Mouse (Mus musculus) cerebellum, postnatal 14 days (tissue): ENCODE measurements at regions not wholly inside any gene's neighbourhood (a gene's known extent, or its start where the extent isn't known, plus 50 kb on each side); places are given as distances from the start of the nearest gene placed in this dataset.

Experiments
- DNase-seq, 2 experiments: peaks; one replicate each; pipeline ENCODE4 v3.0.0; 2021; ENCODE audit warnings: mixed read lengths in 2 of 2

DNA sequence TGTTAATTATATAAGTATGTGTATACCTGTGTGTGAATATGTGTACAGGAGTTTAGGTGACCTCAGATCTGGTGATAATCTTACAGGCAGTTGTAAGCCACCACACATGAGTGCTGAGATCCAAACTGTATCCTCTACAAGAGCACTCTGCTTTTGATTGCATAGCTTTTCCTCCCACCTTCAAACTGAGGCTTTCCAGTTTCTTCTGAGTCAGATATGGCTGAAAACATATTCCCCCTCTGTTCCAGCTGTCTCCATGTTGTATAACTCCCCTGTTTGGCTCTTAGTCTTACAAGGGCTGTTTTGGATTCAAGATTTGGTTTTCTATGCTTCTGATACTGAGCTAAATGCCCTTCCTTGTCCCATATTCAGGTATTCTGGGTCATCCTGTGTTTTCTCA, 232.7 kb downstream of the Sis start:
- no peak for DNase-seq

DNA sequence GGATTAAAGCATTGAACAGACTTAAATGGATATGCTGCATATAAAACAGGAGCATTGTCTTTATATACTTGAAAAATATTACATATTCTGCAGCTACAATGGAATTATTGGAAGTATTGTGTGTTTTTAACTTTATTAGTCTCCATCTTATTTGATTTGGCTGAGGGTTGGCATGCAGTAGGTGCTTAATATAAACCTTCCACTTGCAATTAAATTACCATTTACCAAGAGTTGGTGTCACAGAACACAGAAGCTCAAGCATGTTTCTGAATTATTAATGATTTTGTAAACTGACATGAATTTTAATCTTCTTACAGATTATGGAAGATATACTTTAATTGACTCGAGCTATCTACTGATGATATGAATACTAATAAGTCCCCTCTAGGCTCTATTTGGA, 240.3 kb downstream of the Sis start:
- no peak for DNase-seq

DNA sequence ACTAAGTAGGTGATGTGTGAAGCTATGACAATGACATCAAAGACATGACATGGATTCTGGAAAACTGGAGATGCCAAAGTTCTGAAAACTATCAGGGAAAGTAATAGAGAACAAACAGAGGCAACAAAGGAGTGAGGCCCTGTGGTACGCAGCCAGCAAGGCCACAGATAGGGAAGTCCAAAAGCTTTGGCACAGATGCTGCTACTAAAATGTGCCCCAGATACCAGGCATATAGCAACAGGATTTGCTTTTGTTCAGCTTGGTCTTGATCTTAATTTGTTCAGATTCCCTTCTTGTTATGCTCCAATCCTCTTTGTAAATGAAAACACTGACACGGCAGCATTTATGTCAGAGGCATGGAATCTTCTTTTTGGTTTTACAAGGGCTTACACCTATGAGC, 253.9 kb downstream of the Sis start:
- DNase-seq = no peak

GRCm38 (mm10) chr3:72685937-72686336, 281.7 kb downstream of the Sis start:
- no peak for DNase-seq

DNA sequence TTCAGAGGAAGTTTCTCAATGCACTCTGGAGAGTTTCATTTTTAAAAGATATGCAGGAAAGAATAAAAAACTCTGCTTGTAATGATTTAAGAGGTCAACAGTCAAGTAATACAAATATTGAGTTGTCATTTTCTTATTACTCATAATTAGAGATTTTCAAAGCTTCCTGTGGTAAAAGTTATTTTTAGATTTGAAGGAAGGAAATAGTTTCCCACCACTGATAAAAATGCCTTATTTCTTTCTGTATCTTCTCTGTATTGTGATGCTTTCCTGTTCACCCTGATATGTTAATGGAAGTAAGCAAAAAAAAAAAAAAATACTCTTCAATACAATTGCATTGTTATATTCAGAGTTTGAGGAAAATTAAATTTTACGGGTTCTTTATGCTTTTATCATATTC, 308.5 kb downstream of the Sis start:
- DNase-seq = no peak

DNA sequence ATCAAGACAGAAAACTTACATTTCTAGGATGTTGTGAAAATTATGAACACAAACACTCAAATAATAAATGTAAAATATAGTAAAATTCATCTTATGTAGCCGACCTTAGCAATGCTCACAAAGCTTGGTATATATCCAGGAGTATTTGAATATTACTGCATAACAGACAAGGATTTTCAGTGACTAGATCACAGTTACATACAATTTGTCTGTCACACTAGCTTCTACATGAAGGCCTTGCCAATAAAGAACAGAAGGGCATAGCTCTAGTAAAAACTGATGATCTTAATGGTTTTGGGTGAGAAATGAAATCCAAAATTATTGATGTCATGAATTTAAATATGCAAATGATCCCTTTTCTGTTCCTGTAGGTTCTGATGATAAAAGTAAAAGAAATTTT, 337.6 kb downstream of the Sis start:
- DNase-seq = no peak

DNA sequence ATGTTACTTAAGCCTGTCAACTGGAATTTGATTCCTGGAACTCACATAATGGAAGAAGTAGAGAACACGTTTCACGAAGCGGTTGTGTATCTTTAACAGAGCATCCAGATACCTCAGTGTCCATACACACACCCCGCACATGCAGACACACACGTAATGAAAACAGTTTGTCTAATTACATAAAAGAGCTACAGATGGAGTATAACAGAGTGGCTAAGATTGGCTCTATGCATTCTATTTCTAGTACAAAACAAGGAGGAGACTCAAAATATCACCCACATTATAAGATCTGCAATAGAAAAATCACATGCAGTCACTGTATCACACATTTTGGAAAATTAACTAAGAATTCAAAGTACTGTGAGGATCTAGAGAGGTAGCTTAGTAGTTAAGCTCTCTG, 346.9 kb downstream of the Sis start:
- no peak for DNase-seq

- DNase-seq = peak; percentile 61 to 70
Measured at GRCm38 (mm10) chr3:72619862-72620261, 347.8 kb downstream of the Sis start.

- DNase-seq = no peak
Measured at GRCm38 (mm10) chr3:72603718-72604359, 363.8 kb downstream of the Sis start.
